Mouse (Mus musculus): Measurements from ENCODE around the gene Nln. TPM values are rescaled to one million over a fixed set of nuclear protein-coding genes. Genes with fewer than 3 reads are reported as not detected.

Gene Nln
- polyA plus RNA-seq, 1 experiment, result 10.8 TPM

- Histone ChIP-seq H3ac (ENCODE audit: control insufficient read depth, insufficient read length) (no peak overlapping the region), H3K4me3 (no peak overlapping the region), H3K36me3 (ENCODE audit: control insufficient read depth, insufficient read depth) (peaks cover 20% of the 10 kb centered on the region), H3K79me2 (ENCODE audit: control insufficient read depth, insufficient read depth) (no peaks in the 10 kb centered on the region), H3K27me3 (ENCODE audit: control insufficient read depth, insufficient read depth, insufficient read length) (no peaks in the 10 kb centered on the region), H3K4me2 (ENCODE audit: low read depth) (no peak overlapping the region)
- TF ChIP-seq REST (IDR thresholded peaks at IDR 0.05; ENCODE audit: insufficient read depth, insufficient read length) (no peak), MYOG (IDR thresholded peaks at IDR 0.05; ENCODE audit: control insufficient read depth in 1 of 3, insufficient read depth in 1 of 3, insufficient read length in 2 of 3, low read depth in 2 of 3) (no peak), TCF3 (IDR thresholded peaks at IDR 0.05; ENCODE audit: insufficient read length, low read depth) (no peak), USF1 (IDR thresholded peaks at IDR 0.05; ENCODE audit: low read depth) (no peak), POLR2AphosphoS2 (IDR thresholded peaks at IDR 0.05; ENCODE audit: insufficient read length, low read depth) (no peak), CEBPB (IDR thresholded peaks at IDR 0.05; ENCODE audit: insufficient read depth, poor library complexity, severe bottlenecking) (no peak), TCF12 (IDR thresholded peaks at IDR 0.05; ENCODE audit: insufficient read depth, poor library complexity, severe bottlenecking) (no peak), MYOD1 (IDR thresholded peaks at IDR 0.05; ENCODE audit: control insufficient read depth in 1 of 3, insufficient read length in 2 of 3, low read depth in 2 of 3) (no peak), E2F4 (IDR thresholded peaks at IDR 0.05; ENCODE audit: insufficient read depth) (no peak), POLR2A (IDR thresholded peaks at IDR 0.05; ENCODE audit: insufficient read length, low read depth) (no peak), MAX (IDR thresholded peaks at IDR 0.05; ENCODE audit: low read depth) (no peak), SRF (IDR thresholded peaks at IDR 0.05; ENCODE audit: control insufficient read depth, insufficient read length, low read depth) (no peak)
Measured at GRCm38 (mm10) chr13:104144871-104145270, 35.5 kb upstream of the Nln start.

DNA sequence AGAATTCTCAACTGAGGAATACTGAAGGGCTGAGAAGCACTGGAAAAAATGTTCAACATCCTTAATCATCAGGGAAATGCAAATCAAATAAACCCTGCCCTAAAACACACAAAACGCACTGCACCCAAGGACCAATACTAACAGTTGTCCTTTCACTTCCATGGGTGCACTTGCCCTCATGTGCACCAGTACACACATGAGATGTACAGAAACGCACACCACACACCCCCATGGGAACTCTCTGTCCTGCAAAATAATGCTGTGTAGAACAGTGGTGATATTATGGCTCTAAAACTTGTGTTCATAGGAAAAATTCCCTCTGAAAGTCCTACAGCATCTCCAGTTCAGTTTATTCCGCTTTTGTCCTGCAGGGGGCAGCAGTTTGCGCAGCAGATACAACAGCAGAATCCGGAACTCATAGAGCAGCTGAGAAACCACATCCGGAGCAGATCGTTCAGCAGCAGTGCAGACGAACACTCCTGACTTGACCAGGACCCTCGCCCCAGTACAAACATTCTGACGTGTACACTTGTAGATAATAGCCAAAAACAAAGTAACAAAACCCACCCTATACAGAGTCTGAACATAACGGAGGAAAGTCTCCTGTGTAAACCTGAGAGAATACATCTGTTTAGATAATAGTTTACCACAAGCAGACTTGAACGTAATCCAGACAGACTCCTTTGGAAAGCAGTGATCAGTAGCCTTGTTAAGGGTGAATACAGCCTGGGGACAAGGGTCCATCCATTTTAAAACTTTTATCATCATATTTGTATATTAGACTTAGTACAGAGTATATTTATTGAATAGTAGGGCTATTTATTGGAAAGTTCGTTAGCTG lies 30.2 kb upstream of the Nln start:
- Histone ChIP-seq H3K36me3 (ENCODE audit: control insufficient read depth, insufficient read depth) (peaks cover 7% of the 10 kb centered on the region), H3K4me2 (ENCODE audit: low read depth) (no peak overlapping the region), H3K27me3 (ENCODE audit: control insufficient read depth, insufficient read depth, insufficient read length) (no peaks in the 10 kb centered on the region), H3ac (ENCODE audit: control insufficient read depth, insufficient read length) (no peak overlapping the region), H3K4me3 (no peak overlapping the region), H3K79me2 (ENCODE audit: control insufficient read depth, insufficient read depth) (no peaks in the 10 kb centered on the region)
- no peak for TF ChIP-seq MYOD1 (IDR thresholded peaks at IDR 0.05; ENCODE audit: control insufficient read depth in 1 of 3, insufficient read length in 2 of 3, low read depth in 2 of 3)
- no peak for TF ChIP-seq CEBPB (IDR thresholded peaks at IDR 0.05; ENCODE audit: insufficient read depth, poor library complexity, severe bottlenecking)
- no peak for TF ChIP-seq POLR2A (IDR thresholded peaks at IDR 0.05; ENCODE audit: insufficient read length, low read depth)
- TF ChIP-seq E2F4 (IDR thresholded peaks at IDR 0.05; ENCODE audit: insufficient read depth), result no peak
- TF ChIP-seq POLR2AphosphoS2 (IDR thresholded peaks at IDR 0.05; ENCODE audit: insufficient read length, low read depth), result no peak
- no peak for TF ChIP-seq TCF3 (IDR thresholded peaks at IDR 0.05; ENCODE audit: insufficient read length, low read depth)
- no peak for TF ChIP-seq MYOG (IDR thresholded peaks at IDR 0.05; ENCODE audit: control insufficient read depth in 1 of 3, insufficient read depth in 1 of 3, insufficient read length in 2 of 3, low read depth in 2 of 3)
- no peak for TF ChIP-seq USF1 (IDR thresholded peaks at IDR 0.05; ENCODE audit: low read depth)
- TF ChIP-seq TCF12 (IDR thresholded peaks at IDR 0.05; ENCODE audit: insufficient read depth, poor library complexity, severe bottlenecking), result no peak

GRCm38 (mm10) chr13:104134510-104135085 lies 25.2 kb upstream of the Nln start:
- Histone ChIP-seq H3K4me3 (no peak overlapping the region), H3K27me3 (ENCODE audit: control insufficient read depth, insufficient read depth, insufficient read length) (no peaks in the 10 kb centered on the region), H3ac (ENCODE audit: control insufficient read depth, insufficient read length) (no peak overlapping the region), H3K4me2 (ENCODE audit: low read depth) (no peak overlapping the region), H3K36me3 (ENCODE audit: control insufficient read depth, insufficient read depth) (peaks cover 9% of the 10 kb centered on the region), H3K79me2 (ENCODE audit: control insufficient read depth, insufficient read depth) (no peaks in the 10 kb centered on the region)
- TF ChIP-seq REST (IDR thresholded peaks at IDR 0.05; ENCODE audit: insufficient read depth, insufficient read length) (no peak), TCF3 (IDR thresholded peaks at IDR 0.05; ENCODE audit: insufficient read length, low read depth) (no peak), CEBPB (IDR thresholded peaks at IDR 0.05; ENCODE audit: insufficient read depth, poor library complexity, severe bottlenecking) (no peak), SRF (IDR thresholded peaks at IDR 0.05; ENCODE audit: control insufficient read depth, insufficient read length, low read depth) (no peak), POLR2A (IDR thresholded peaks at IDR 0.05; ENCODE audit: insufficient read length, low read depth) (no peak), USF1 (IDR thresholded peaks at IDR 0.05; ENCODE audit: low read depth) (no peak), MYOD1 (IDR thresholded peaks at IDR 0.05; ENCODE audit: control insufficient read depth in 1 of 3, insufficient read length in 2 of 3, low read depth in 2 of 3) (no peak), MYOG (IDR thresholded peaks at IDR 0.05; ENCODE audit: control insufficient read depth in 1 of 3, insufficient read depth in 1 of 3, insufficient read length in 2 of 3, low read depth in 2 of 3) (no peak), E2F4 (IDR thresholded peaks at IDR 0.05; ENCODE audit: insufficient read depth) (no peak), TCF12 (IDR thresholded peaks at IDR 0.05; ENCODE audit: insufficient read depth, poor library complexity, severe bottlenecking) (no peak), MAX (IDR thresholded peaks at IDR 0.05; ENCODE audit: low read depth) (no peak), POLR2AphosphoS2 (IDR thresholded peaks at IDR 0.05; ENCODE audit: insufficient read length, low read depth) (no peak)

- no peak overlapping the region for H3K4me2 ChIP-seq (ENCODE audit: low read depth)
- H3K79me2 ChIP-seq (ENCODE audit: control insufficient read depth, insufficient read depth), result no peaks in the 10 kb centered on the region
- H3K27me3 ChIP-seq (ENCODE audit: control insufficient read depth, insufficient read depth, insufficient read length), result no peaks in the 10 kb centered on the region
- no peak for TF ChIP-seq USF1 (IDR thresholded peaks at IDR 0.05; ENCODE audit: low read depth)
- H3ac ChIP-seq (ENCODE audit: control insufficient read depth, insufficient read length), result no peak overlapping the region
- peaks cover 11% of the 10 kb centered on the region for H3K36me3 ChIP-seq (ENCODE audit: control insufficient read depth, insufficient read depth)
- H3K4me3 ChIP-seq, result no peak overlapping the region
Measured at GRCm38 (mm10) chr13:104132561-104132960, 23.1 kb upstream of the Nln start.
